Mouse (Mus musculus): ENCODE results near the gene Ripor1. TPM values are rescaled to one million over a fixed set of nuclear protein-coding genes. Genes with fewer than 3 reads are reported as not detected.

Gene Ripor1
- polyA plus RNA-seq, 1 experiment from 2014 or later, result 23.6 TPM

DNA sequence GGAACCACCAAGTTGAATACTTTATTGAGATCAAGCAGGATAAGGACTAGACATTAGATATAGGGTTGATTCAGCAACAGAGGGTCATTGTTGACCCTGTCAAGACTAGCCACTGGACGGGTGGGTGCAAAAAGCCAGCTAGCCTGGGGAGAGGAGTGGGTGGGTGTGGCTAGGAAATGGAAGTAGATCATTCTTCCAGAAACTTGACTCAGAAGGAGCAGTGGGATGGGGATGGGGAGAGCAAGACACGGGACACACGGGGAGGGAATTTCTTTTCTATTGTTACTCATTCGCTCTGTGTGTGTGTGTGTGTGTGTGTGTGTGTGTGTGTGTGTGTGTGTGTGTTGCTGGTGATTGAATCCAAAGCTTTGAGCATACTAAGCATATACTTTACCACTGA lies 4.7 kb downstream of the Ripor1 start:
- H3K36me3 ChIP-seq (ENCODE audit: control insufficient read depth, insufficient read depth, low read length), result no peaks in the 10 kb centered on the region
- no peak overlapping the region for H3K4me2 ChIP-seq
- 64% methylated on average over 4 of the region's 4 CpGs for WGBS (ENCODE audit: insufficient replicate concordance)
- H3K9me3 ChIP-seq (replicated peaks; ENCODE audit: control insufficient read depth, low read length), result no peaks in the 10 kb centered on the region
- H3K27ac ChIP-seq (ENCODE audit: low read depth, low read length), result no peak overlapping the region
- peaks cover 3% of the 10 kb centered on the region; the same call in 1 of the 2 replicates for H3K27me3 ChIP-seq (ENCODE audit: control insufficient read depth, insufficient read depth, low read length)
- H3K4me1 ChIP-seq (ENCODE audit: control insufficient read depth, insufficient read depth, low read length), result peaks cover 24% of the 10 kb centered on the region
- H3K9ac ChIP-seq (ENCODE audit: low read depth, low read length), result no peak overlapping the region
- ATAC-seq (replicated peaks; ENCODE audit: insufficient number of reproducible peaks, low FRiP score, low TSS enrichment), result no peak
- no peak overlapping the region for H3K4me3 ChIP-seq (ENCODE audit: low read depth, low read length)

DNA sequence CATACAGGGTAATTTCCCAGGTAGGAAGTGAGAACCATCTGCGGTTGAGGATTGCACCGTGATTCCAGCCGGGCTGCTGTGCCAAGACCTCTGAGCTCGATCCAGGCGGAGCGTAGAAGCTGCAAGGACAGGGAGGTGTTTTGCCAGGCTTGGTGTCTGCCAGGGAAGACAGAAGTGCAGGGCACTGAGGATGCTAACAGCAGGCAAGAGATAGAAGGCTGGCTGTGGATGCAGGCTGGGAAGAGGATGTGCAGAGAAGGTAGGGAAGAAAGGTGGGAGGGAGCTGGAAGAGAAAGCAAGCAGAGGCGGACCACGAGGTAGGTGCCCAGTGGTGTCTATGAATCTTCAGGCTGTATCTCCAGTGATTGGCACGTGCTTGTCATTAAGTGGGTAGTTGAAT lies 6.8 kb downstream of the Ripor1 start:
- H3K9ac ChIP-seq (ENCODE audit: low read depth, low read length), result no peak overlapping the region
- no peak overlapping the region for H3K27ac ChIP-seq (ENCODE audit: low read depth, low read length)
- H3K4me3 ChIP-seq (ENCODE audit: low read depth, low read length), result no peak overlapping the region
- no peak overlapping the region for H3K4me2 ChIP-seq
- 84% methylated on average over 9 of the region's 9 CpGs for WGBS (ENCODE audit: insufficient replicate concordance)
- H3K4me1 ChIP-seq (ENCODE audit: control insufficient read depth, insufficient read depth, low read length), result peaks cover 19% of the 10 kb centered on the region
- no peaks in the 10 kb centered on the region for H3K9me3 ChIP-seq (replicated peaks; ENCODE audit: control insufficient read depth, low read length)
- H3K27me3 ChIP-seq (ENCODE audit: control insufficient read depth, insufficient read depth, low read length), result peaks cover 3% of the 10 kb centered on the region; the same call in 1 of the 2 replicates
- no peaks in the 10 kb centered on the region; the same call in 1 of the 2 replicates for H3K36me3 ChIP-seq (ENCODE audit: control insufficient read depth, insufficient read depth, low read length)
- no peak for ATAC-seq (replicated peaks; ENCODE audit: insufficient number of reproducible peaks, low FRiP score, low TSS enrichment)

DNA sequence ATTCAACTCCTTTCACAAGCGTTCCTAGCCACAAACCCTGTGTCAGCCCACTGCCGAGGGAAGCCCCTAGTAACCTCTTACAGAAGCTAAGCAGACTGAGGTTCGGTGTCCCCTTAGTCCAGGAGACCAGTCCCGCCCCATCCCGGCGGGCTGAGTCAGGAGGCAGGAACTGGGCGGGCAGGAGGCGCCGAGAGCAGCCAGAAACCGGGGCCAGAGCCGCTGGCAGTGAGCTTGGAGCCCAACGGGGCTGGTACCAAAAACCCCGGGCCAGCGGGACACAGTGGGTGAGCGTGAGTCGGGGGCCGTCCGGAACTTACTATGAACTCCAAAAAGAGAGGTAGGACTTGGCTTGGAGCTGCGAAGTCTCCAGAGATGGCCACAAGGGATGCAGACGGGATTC lies 8.0 kb downstream of the Ripor1 start:
- Histone ChIP-seq H3K4me2 (peak overlapping the region; percentile 92), H3K27ac (ENCODE audit: low read depth, low read length) (no peak overlapping the region), H3K27me3 (ENCODE audit: control insufficient read depth, insufficient read depth, low read length) (peaks cover 3% of the 10 kb centered on the region; the same call in 1 of the 2 replicates), H3K4me1 (ENCODE audit: control insufficient read depth, insufficient read depth, low read length) (peaks cover 11% of the 10 kb centered on the region), H3K9ac (ENCODE audit: low read depth, low read length) (peak overlapping the region; percentile 0; the same call in 1 of the 2 replicates), H3K4me3 (ENCODE audit: low read depth, low read length) (peak overlapping the region; percentile 59), H3K9me3 (replicated peaks; ENCODE audit: control insufficient read depth, low read length) (no peaks in the 10 kb centered on the region), H3K36me3 (ENCODE audit: control insufficient read depth, insufficient read depth, low read length) (peaks cover 8% of the 10 kb centered on the region)
- WGBS (ENCODE audit: insufficient replicate concordance), result 2% methylated on average over 20 of the region's 20 CpGs
- 0 out of 2 replicates have a peak, but pooled peaks have one; percentile 5 for ATAC-seq (replicated peaks; ENCODE audit: insufficient number of reproducible peaks, low FRiP score, low TSS enrichment)

DNA sequence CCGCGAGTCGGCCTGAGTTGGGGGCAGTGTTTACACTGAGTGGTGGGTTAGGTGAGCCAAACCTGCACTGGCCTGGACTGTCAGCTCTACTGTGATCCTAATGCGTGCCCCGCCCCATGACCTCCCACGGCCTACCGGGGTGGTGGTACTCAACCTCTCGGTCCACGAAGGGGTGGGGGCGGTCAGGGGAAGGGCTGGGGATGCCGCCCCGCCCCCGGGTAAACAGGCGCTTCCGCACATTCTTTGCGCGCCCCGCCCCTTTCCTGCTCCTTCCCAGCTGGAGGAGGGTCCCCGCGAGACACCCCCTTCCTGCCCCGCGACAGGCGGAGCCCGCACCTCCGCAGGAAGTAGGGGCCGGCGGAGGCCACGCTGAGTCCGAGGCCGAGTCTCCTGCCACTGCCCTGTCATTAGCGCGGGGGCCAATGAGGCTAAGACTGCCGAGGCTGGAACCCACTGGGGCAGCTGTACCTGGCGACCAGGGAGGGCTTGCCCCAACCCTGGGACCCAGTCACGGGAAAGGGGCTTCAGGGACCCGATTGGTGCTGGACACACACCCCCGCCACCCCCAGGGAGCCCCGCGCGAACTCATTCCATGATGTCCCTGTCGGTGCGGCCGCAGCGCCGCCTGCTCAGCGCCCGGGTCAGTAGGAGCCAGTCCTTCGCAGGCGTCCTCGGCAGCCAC lies 8.9 kb downstream of the Ripor1 start:
- Histone ChIP-seq H3K27ac (ENCODE audit: low read depth, low read length) (no peak overlapping the region; the same call in 1 of the 2 replicates), H3K9ac (ENCODE audit: low read depth, low read length) (peak overlapping the region; percentile 71), H3K27me3 (ENCODE audit: control insufficient read depth, insufficient read depth, low read length) (peaks cover 3% of the 10 kb centered on the region; the same call in 1 of the 2 replicates), H3K36me3 (ENCODE audit: control insufficient read depth, insufficient read depth, low read length) (peaks cover 14% of the 10 kb centered on the region), H3K4me3 (ENCODE audit: low read depth, low read length) (peak overlapping the region; percentile 59), H3K4me2 (peak overlapping the region; percentile 92), H3K4me1 (ENCODE audit: control insufficient read depth, insufficient read depth, low read length) (peaks cover 11% of the 10 kb centered on the region), H3K9me3 (replicated peaks; ENCODE audit: control insufficient read depth, low read length) (no peaks in the 10 kb centered on the region)
- ATAC-seq (replicated peaks; ENCODE audit: insufficient number of reproducible peaks, low FRiP score, low TSS enrichment), result peak; percentile 61
- 1% methylated on average over 50 of the region's 50 CpGs for whole genome bisulfite sequencing (ENCODE audit: insufficient replicate concordance)

DNA sequence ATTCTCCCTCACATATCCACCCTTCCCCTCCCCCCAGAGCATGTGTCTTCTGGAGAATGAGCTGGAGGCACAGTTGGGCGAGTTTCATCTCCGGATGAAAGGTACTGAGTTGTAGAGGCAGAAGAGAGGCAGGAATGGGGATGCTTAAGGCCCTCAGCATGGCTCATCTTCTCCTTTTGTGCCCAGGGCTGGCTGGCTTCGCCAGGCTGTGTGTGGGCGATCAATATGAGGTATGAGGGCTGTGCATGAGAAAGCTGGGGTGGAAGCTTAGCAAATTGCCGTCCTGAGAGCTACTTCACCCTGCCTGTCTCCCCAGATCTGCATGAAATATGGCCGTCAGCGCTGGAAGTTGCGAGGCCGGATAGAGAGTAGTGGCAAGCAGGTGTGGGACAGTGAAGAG lies 10.9 kb downstream of the Ripor1 start:
- Histone ChIP-seq H3K27me3 (ENCODE audit: control insufficient read depth, insufficient read depth, low read length) (peaks cover 3% of the 10 kb centered on the region; the same call in 1 of the 2 replicates), H3K4me1 (ENCODE audit: control insufficient read depth, insufficient read depth, low read length) (peaks cover 6% of the 10 kb centered on the region; the same call in 1 of the 2 replicates), H3K27ac (ENCODE audit: low read depth, low read length) (no peak overlapping the region), H3K9me3 (replicated peaks; ENCODE audit: control insufficient read depth, low read length) (no peaks in the 10 kb centered on the region), H3K36me3 (ENCODE audit: control insufficient read depth, insufficient read depth, low read length) (peaks cover 20% of the 10 kb centered on the region), H3K9ac (ENCODE audit: low read depth, low read length) (no peak overlapping the region), H3K4me2 (no peak overlapping the region), H3K4me3 (ENCODE audit: low read depth, low read length) (no peak overlapping the region)
- ATAC-seq (replicated peaks; ENCODE audit: insufficient number of reproducible peaks, low FRiP score, low TSS enrichment), result no peak
- 87% methylated on average over 9 of the region's 9 CpGs for WGBS (ENCODE audit: insufficient replicate concordance)

DNA sequence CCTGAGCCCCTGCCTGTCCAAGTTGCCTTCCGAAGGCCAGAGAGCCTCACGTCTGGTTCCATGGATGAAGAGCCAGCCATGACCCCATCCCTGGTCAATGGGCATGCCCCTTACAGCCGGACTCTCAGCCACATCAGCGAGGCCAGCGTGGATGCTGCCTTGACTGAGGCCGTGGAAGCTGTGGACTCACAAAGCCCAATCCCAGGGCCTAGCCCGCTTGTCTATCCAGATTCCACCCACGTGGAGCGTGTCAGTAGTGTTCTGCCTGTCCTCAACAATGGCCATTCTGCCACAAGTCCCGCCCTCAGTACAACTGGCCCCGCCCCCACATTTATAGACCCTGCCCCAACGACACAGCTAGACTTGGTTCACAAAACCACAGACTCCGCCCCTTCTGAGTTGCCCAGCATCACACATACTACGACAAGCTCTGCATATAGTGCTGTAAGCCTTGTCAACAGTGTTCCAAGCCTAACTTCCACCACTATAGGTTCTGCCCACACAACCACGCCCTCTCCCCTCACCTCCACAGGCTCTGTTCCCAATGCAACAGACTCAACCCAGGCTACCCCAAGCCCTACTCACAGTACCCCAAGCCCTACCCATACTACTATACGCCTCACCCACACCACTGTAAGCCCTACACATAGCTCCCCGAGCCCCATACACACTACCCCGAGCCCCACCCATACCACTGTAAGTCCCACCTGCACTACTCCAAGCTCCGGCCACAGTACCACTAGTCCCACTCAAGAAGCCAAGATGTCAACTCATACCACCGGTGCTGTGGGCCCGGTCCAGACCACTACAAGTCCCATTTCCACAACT lies 12.6 kb downstream of the Ripor1 start:
- H3K4me2 ChIP-seq, result no peak overlapping the region
- peaks cover 20% of the 10 kb centered on the region for H3K36me3 ChIP-seq (ENCODE audit: control insufficient read depth, insufficient read depth, low read length)
- 87% methylated on average over 21 of the region's 21 CpGs for WGBS (ENCODE audit: insufficient replicate concordance)
- H3K9ac ChIP-seq (ENCODE audit: low read depth, low read length), result no peak overlapping the region
- H3K27ac ChIP-seq (ENCODE audit: low read depth, low read length), result no peak overlapping the region
- no peak for ATAC-seq (replicated peaks; ENCODE audit: insufficient number of reproducible peaks, low FRiP score, low TSS enrichment)
- H3K9me3 ChIP-seq (replicated peaks; ENCODE audit: control insufficient read depth, low read length), result no peaks in the 10 kb centered on the region
- H3K27me3 ChIP-seq (ENCODE audit: control insufficient read depth, insufficient read depth, low read length), result peaks cover 3% of the 10 kb centered on the region; the same call in 1 of the 2 replicates
- H3K4me1 ChIP-seq (ENCODE audit: control insufficient read depth, insufficient read depth, low read length), result peaks cover 8% of the 10 kb centered on the region
- H3K4me3 ChIP-seq (ENCODE audit: low read depth, low read length), result no peak overlapping the region

DNA sequence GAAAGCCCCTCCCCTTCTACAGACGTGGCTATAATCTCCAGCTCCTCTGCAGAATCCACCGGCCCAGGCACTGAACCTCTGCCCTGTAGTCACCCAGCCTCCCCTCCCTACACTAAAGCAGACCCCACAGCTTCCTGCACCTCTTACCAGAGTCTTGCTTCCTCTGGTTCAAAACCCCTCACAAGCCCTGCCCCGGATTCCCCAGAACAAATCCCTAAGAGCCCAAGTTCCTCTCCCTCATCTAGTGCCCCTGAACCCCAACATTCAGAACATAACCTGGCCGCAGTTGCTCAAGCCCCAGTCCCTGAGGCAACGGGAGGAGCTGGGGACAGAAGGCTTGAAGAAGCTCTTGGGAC lies 13.2 kb downstream of the Ripor1 start:
- 82% methylated on average over 5 of the region's 5 CpGs for whole genome bisulfite sequencing (ENCODE audit: insufficient replicate concordance)
- H3K4me2 ChIP-seq, result no peak overlapping the region
- no peak overlapping the region for H3K9ac ChIP-seq (ENCODE audit: low read depth, low read length)
- peaks cover 3% of the 10 kb centered on the region; the same call in 1 of the 2 replicates for H3K27me3 ChIP-seq (ENCODE audit: control insufficient read depth, insufficient read depth, low read length)
- ATAC-seq (replicated peaks; ENCODE audit: insufficient number of reproducible peaks, low FRiP score, low TSS enrichment), result no peak
- H3K36me3 ChIP-seq (ENCODE audit: control insufficient read depth, insufficient read depth, low read length), result peaks cover 24% of the 10 kb centered on the region
- peaks cover 12% of the 10 kb centered on the region for H3K4me1 ChIP-seq (ENCODE audit: control insufficient read depth, insufficient read depth, low read length)
- H3K4me3 ChIP-seq (ENCODE audit: low read depth, low read length), result no peak overlapping the region
- H3K9me3 ChIP-seq (replicated peaks; ENCODE audit: control insufficient read depth, low read length), result no peaks in the 10 kb centered on the region
- H3K27ac ChIP-seq (ENCODE audit: low read depth, low read length), result no peak overlapping the region

DNA sequence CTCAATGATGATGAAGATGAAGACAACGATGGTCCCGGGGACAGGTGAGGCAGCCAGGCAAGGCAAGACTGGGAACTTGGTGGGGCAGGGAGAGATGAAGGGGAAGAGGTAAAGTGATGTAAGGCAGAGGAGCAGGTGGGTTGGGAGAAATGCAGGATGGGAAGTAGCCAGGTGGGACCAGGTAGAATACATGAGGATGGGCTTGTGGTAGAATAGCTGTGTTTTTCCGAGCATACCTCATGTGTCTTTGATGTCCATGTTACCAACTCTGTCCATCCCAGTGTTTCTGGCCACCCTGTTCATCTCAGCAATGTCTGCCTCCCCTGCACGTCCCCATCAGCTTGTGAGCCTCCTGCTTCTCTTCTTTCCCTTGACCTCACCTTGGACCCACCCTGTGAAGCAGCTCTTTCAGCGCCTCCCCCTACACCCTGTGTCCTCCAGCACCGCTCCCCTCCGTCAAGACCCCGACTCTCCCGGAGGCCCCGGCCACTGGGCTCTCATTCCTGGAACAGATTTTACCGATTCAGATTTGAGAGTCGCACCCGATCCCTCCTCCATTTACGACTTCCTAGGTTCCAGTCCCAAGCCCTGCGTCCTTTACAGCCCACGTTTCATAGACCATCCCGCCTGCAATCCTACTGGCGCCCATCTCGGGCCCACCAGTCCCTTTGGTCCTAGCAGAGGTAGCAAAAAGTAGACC lies 14.0 kb downstream of the Ripor1 start:
- H3K9ac ChIP-seq (ENCODE audit: low read depth, low read length), result no peak overlapping the region
- H3K4me1 ChIP-seq (ENCODE audit: control insufficient read depth, insufficient read depth, low read length), result peaks cover 16% of the 10 kb centered on the region
- H3K36me3 ChIP-seq (ENCODE audit: control insufficient read depth, insufficient read depth, low read length), result peaks cover 24% of the 10 kb centered on the region
- 88% methylated on average over 19 of the region's 19 CpGs for WGBS (ENCODE audit: insufficient replicate concordance)
- H3K9me3 ChIP-seq (replicated peaks; ENCODE audit: control insufficient read depth, low read length), result no peaks in the 10 kb centered on the region
- H3K4me2 ChIP-seq, result no peak overlapping the region
- peaks cover 3% of the 10 kb centered on the region; the same call in 1 of the 2 replicates for H3K27me3 ChIP-seq (ENCODE audit: control insufficient read depth, insufficient read depth, low read length)
- no peak overlapping the region for H3K27ac ChIP-seq (ENCODE audit: low read depth, low read length)
- no peak for ATAC-seq (replicated peaks; ENCODE audit: insufficient number of reproducible peaks, low FRiP score, low TSS enrichment)
- no peak overlapping the region for H3K4me3 ChIP-seq (ENCODE audit: low read depth, low read length)
